Mouse (Mus musculus) lung, postnatal 25 days (tissue): ENCODE data around the gene Gpsm2.
A peak's percentile ranks its signal among the peaks of the same experiment; 100 is the strongest.

ENCODE experiments used
- DNase-seq: peaks from one replicate; pipeline ENCODE4 v3.0.0; 2022; ENCODE audit warnings: low spot score

The Gpsm2 gene

DNA sequence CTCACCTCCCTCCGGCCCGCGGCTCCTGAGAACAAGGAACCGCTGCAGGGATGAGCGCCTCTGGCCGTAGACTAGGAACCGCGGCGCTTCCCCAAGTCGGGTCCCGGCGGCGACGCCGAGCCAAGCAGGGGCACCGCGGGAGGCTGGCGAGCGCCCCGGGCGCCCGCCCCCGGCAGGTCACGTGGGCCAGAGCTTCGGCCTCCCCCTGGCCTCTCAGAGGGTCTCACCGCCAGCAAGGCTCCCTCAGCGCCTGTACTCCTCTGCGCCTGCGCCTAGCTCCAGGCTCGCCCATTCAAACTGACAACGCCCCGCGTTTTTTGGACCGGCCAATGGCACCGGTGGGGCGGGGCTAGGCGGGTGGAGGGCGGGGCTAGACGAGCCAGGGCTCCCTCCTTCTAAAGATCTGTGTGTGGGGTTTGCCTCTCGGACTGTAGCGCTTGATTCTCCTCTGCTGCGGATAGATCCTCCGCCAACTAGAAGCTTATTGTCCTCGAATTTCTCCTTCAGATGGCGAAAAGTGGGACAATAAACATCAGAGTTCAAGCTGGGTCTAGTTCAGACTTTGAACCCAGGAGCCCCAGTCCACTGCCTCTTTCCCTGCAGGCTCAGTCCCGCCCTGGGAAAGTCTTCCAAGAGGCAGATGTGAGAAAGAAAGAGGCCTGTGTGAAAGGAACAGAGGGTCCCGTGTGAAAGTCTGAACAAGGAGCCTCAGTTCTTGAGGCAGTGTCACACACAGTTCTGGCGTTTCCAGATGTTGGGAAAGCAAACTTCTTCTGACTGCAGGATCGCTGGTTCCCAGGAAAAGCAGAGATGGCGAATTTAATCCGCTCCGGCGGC, at the start of gene Gpsm2:
TSS of gene Gpsm2 (minus strand) at position 274 of the 837 bp plus-strand sequence.
- DNase-seq, result peak; percentile 95

DNA sequence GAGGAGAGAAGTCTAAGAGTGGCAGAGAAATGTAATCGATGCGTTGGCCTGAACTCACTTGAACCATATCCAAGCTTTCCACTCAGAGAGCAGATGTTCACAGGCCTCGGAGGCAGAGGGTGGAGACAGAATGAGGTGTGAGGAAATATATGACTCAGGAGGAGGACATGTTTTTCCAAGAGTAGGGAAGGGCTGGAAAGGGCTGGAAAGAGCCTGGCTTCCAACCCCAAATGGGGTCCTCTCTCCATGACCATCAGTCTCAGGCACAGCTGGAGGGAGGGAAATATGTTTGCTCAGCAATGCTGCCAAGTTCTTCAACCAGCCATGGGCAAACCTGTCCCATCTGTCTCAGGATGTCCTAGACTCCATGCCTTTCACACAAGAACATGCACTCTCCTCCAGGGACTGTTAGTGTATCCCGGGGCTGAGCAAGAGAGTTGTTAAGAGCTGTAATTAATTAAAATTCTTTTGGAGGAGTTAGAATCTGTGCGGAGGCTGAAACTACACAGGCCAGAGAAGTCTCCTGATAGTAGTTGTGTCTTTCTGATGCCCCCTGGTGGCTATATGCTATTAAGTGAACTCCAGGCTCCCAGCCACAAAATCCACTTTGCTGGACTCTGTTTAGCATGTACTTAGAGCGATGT, 48.7 kb upstream of the Gpsm2 start:
- DNase-seq, result peak; percentile 82

DNA sequence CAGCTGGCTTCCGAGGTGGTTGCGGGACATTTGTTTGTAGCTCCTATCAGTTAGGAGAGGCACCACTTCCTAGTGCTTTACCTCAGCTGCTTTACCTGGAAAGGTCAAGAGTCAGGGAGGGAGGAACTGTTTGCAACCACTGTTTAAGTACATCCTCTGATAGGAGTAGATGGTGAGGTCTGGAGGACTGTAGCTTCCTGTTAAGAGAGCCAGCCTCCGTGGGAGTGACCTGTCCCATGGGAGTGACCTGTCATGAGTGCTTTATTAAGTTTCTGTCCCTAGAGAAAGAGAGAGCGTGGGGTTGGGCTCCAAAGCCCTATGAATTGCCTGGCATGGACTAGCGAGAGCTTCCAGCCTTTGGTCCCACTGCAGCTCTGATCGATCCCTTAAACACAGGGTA, 47.4 kb upstream of the Gpsm2 start:
- peak; percentile 16 for DNase-seq

DNA sequence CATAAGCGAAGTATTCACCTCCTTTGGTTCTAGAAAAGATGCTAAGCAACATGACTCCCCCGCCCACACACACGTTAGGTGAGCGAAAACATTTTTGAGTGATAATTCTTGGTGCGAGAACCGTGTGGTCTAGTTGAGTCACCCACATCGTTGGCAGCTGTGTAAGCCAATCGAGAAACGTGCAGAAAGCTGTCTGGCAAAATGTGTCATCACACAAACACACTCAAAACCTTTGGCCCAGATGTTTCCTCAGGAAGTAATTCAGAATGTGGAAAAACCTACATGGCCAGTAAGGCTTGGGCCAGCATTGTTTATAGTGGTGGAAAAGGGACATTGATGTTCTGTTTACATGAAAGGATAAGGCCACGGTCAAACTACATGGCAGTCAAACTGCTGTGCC, 45.3 kb upstream of the Gpsm2 start:
- DNase-seq, result no peak

- no peak for DNase-seq
Measured at GRCm38 (mm10) chr3:108766943-108767342, 44.8 kb upstream of the Gpsm2 start.

DNA sequence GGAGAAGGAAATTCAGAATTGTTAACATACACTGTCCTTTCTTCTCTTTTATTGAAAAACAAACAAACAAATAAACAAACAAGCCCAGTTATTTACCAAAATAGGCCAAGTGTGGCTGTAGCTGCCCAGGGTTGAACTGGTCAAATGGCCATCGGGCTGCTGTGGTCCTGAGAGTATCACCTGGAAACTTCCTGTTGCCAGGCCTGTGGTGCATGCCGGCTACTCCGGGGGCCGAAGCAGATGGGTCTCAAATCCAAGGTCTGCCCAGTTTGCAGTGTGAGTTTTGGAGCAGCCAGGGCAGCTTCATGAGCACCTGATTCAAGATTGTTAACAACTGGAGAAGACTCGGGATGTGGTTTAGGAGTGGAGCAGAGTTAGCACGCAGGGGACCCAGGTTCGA, 43.4 kb upstream of the Gpsm2 start:
- DNase-seq, result no peak

- no peak for DNase-seq
Measured at GRCm38 (mm10) chr3:108764976-108765375, 42.9 kb upstream of the Gpsm2 start.

GRCm38 (mm10) chr3:108763691-108764090, 41.6 kb upstream of the Gpsm2 start:
- DNase-seq, result no peak

DNA sequence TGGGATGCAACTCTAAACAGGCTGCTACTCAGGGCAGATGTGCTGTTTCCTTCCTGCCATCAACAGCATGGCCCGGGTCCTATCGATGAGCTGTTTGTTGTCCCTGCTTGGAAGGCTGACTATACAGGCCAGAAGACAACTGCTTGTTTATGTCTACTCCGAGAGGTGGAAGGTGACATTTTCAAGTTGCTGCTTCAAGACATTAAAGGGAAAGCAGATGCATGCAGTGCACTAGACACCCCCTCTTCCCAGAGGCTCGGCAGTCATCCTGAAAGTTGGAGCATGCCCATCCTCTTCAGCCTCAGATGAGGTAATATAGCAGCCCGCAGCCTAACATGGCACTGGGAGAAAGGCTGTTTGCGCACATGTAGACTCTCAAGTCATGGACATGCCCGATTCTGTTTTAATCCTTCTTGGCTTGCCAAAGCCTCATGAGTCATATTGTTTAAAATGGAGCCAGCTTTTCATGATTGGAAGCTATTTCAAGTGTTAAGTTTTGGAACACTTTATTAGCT, 40.5 kb upstream of the Gpsm2 start:
- peak; percentile 28 for DNase-seq

DNA sequence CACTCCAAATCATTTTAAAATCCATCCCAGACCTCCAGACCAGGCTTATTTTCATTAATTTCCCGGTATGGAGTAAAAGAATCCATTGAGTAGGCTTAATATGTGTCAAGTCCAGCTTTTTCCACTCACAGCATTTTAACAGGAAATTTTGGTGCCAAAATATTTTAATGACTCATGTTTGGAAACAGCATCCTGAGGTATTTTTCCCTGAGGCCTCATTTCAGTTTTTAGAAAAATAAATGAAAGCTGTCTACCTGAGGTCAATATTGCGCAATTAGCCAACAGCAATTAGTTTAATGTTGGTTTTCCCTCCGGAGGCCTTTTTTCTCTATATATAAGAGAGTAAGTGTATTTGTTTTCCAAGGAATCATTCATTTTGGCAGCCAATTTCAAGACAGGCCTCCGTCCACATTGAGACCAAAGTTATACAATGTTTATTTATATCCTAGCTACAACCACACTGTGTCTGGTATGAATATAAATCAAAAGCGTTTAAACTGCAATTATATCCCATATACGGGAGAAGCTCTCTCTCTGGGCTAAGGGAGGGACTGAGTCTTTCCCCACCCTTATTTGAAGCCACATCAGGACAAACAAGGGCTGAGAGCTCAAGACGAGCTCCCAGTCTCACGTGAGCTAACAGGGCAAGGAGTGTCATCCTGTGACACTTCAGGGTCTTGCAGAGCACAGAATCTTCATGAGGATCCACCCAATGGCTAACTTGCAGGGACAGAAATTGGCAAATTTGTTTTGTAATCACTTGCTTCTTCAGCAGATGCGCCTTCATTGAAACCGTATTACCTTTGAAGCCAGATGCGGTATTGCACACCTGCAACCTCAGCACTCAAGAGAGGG, 37.7 kb upstream of the Gpsm2 start:
- peak; percentile 14 for DNase-seq

DNA sequence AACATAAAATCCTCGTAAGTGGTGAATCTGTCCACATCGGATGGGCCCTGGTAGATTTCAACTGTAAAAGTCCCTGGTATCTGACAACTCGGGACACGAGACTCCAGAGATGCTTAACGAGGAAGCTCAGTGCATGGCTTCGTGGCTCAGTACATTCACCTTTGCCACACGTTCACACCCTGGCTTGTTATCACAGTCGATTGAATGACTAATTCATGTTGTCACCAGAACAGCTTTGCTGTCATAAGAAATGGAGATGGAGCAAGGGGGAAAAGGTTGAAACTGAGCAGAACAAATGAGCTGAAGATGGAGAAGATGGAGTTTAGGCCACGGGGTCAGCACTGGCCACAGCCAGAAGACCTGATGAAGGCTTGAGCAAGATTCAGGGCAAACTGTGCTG, 35.5 kb upstream of the Gpsm2 start:
- no peak for DNase-seq

DNA sequence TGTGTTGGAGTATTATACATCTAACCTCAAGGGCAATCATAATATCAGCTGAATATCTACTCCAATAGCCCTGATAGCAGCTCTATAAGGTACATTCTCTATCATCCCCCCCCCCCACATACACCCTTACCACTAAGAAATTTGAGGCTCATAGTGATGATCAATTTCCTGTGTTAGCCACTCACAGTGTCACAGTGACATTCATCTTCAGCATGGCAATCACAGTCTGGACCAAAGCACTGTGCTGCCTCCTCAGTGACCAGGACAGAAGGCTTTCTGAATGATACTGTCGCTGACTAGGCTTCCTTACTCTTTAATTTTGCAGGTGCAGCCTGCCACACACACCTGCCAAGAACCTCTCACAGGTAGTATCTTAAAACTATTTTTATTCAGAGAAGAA, 34.0 kb upstream of the Gpsm2 start:
- DNase-seq, result no peak

GRCm38 (mm10) chr3:108755542-108755941, 33.4 kb upstream of the Gpsm2 start:
- no peak for DNase-seq

- no peak for DNase-seq
Measured at GRCm38 (mm10) chr3:108754541-108754940, 32.4 kb upstream of the Gpsm2 start.

- DNase-seq, result no peak
Measured at GRCm38 (mm10) chr3:108751691-108752090, 29.6 kb upstream of the Gpsm2 start.

DNA sequence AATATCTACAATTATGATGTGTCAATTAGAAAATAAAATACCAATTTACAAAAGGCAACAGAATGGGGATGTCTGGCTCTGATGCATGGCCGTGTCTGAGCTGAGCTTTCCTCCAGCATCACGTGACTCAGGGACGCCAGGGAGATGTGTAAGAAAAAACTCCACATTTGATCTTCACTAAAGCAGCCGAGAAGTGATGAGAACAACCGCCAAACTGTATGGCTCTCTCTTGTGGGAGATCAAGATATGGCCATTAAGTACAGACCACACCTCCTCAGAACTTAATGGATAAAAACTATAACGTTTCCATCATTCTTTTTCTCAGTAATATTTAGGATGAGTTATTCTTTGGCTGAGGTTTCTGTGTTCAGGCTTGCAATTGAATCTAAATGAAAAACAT, 29.0 kb upstream of the Gpsm2 start:
- no peak for DNase-seq

GRCm38 (mm10) chr3:108744060-108744459, 22.0 kb upstream of the Gpsm2 start:
- DNase-seq, result no peak

GRCm38 (mm10) chr3:108739045-108739708, 17.1 kb upstream of the Gpsm2 start, which contains the start of gene Aknad1:
Gene Aknad1 (plus strand): TSS chr3:108739658.
- DNase-seq, result no peak

DNA sequence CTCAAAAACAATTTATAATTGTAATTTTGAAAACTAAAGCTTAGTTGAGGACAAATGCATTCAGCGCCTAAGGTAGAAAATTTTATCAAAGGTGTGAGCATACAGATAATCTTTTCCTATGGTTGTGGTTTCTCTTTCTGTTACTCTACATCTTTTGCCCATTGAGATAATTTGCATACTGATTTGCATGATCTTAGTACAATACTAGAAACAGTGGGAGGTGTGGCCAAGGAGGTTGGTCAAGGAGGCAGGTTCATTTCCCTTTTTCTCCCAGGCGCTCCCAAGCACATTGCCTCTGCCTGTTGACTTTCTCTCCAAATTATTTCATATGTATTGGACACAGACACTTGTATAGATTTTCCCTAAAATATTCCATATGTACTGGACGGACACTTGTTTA, 15.7 kb upstream of the Gpsm2 start:
- no peak for DNase-seq

- DNase-seq, result no peak
Measured at GRCm38 (mm10) chr3:108730316-108730715, 8.2 kb upstream of the Gpsm2 start.

- DNase-seq, result no peak
Measured at GRCm38 (mm10) chr3:108727776-108728175, 5.7 kb upstream of the Gpsm2 start.

GRCm38 (mm10) chr3:108727344-108727743, 5.2 kb upstream of the Gpsm2 start:
- no peak for DNase-seq
